In the genomic region with DNA sequence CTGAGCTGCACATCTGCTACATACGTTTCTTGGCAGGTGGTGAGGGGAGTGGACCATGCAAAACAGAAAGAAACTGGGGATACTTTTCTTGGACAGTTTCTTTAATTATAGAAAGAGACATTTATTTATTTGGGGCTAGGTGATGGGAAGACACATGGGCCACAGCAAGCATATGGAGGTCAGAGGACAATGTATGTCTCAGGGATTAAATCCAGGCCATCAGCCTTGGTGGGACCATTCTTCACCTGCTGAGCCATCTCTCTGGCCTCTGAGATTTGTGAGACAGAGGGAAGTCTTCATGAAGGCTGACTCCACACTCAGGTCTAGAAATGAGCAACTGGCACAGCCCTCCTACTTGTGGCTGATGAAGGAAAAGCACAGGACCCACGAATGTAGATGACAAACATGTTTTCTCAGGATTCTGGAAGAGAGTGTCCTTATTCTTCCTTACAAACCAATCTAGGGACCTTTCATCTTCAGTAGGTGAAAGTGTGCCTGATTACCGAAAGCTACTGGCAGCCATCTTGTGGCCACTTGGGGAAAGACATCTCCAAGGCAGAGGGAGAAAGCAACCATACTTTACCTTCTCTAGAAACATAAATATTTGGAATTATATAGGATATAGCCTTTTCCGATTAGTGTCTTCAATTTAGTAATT, we compare ENCODE assay signal across 9 mouse cellular contexts. TPM values are rescaled to one million over a fixed set of nuclear protein-coding genes. Genes with fewer than 3 reads are reported as not detected.
DNase-seq lines count a peak whose midpoint lies in the region; ATAC-seq and TF ChIP-seq lines count a peak whose summit lies in the region.
"Had no signal": no experiment of that assay in that cellular context is flagged by ENCODE, and none has a peak within 500 bp of the region (broad histone marks: within the 10 kb centered on the region; RNA-seq: fewer than 3 reads in every experiment).

No protein-coding gene starts in this region.

- H3K4me2 ChIP-seq in liver, embryonic 12.5 days: no peak overlapping the region
- H3K4me2 ChIP-seq: neural tube, embryonic 12.5 days had no signal

- no peak overlapping the region for H3K27ac ChIP-seq in liver, adult 2 months (replicated peaks; ENCODE audit: insufficient read depth, low read depth, low read length)
- no peak overlapping the region for H3K27ac ChIP-seq in liver, embryonic 12.5 days
- no peak overlapping the region for H3K27ac ChIP-seq in limb, embryonic 10.5 days
- H3K27ac ChIP-seq: neural tube, embryonic 12.5 days had no signal

- DNase-seq in liver, adult 2 months (ENCODE audit: extremely low read depth, low read depth, low spot score): peak; percentile 53
- peak; percentile 60 for DNase-seq in NIH3T3 (ENCODE audit: low read depth)
- DNase-seq in cerebellum, adult 9-10 months: peak; percentile 16
- peak; percentile 45 to 68 for DNase-seq in heart, postnatal 14 days
- DNase-seq in limb, embryonic 10.5 days (ENCODE audit: low spot score): peak; percentile 48
- peak; percentile 52 for DNase-seq in retina, postnatal 1 day

- WGBS in liver, adult 2 months: 21% methylated on average over 4 of the region's 4 CpGs
- 12% methylated on average over 4 of the region's 4 CpGs for WGBS in liver, embryonic 12.5 days (ENCODE audit: insufficient replicate concordance)
- 33% methylated on average over 4 of the region's 4 CpGs for WGBS in limb, embryonic 10.5 days

- no peaks in the 10 kb centered on the region for H3K4me1 ChIP-seq in liver, adult 2 months (ENCODE audit: control insufficient read depth, insufficient read depth, low read length)
- H3K4me1 ChIP-seq in liver, embryonic 12.5 days: no peaks in the 10 kb centered on the region
- H3K4me1 ChIP-seq in limb, embryonic 10.5 days: peaks cover 5% of the 10 kb centered on the region; the same call in 1 of the 2 replicates
- H3K4me1 ChIP-seq: neural tube, embryonic 12.5 days had no signal

- peak; percentile 68 for TF ChIP-seq CTCF in liver, adult 2 months (IDR thresholded peaks at IDR 0.05; ENCODE audit: low read depth, low read length)

- ATAC-seq in liver, embryonic 12.5 days: no peak
- ATAC-seq in erythroblast, adult 5-6 weeks (replicated peaks; ENCODE audit: low FRiP score, poor library complexity, severe bottlenecking): no peak

- no peak overlapping the region for H3K4me3 ChIP-seq in liver, adult 2 months (ENCODE audit: insufficient read depth, low read depth, low read length)
- no peak overlapping the region for H3K4me3 ChIP-seq in liver, embryonic 12.5 days
- no peak overlapping the region for H3K4me3 ChIP-seq in limb, embryonic 10.5 days
- H3K4me3 ChIP-seq: neural tube, embryonic 12.5 days had no signal

- no peaks in the 10 kb centered on the region for H3K9me3 ChIP-seq in liver, embryonic 12.5 days (replicated peaks)
- H3K9me3 ChIP-seq in limb, embryonic 10.5 days (replicated peaks): no peaks in the 10 kb centered on the region
- H3K9me3 ChIP-seq: neural tube, embryonic 12.5 days had no signal

- H3K36me3 ChIP-seq in liver, adult 2 months (ENCODE audit: control insufficient read depth, insufficient read depth, low read length): no peaks in the 10 kb centered on the region
- H3K36me3 ChIP-seq in liver, embryonic 12.5 days: no peaks in the 10 kb centered on the region
- no peaks in the 10 kb centered on the region for H3K36me3 ChIP-seq in limb, embryonic 10.5 days
- H3K36me3 ChIP-seq: neural tube, embryonic 12.5 days had no signal

- intact Hi-C loops in heart, postnatal 14 days (cut with DNase I): loop anchor here (2.0 to 5.0 kb wide), 3 partner anchors 93 to 293 kb away; no protein-coding TSS in a partner anchor

- no peaks in the 10 kb centered on the region for H3K79me2 ChIP-seq in liver, adult 2 months (ENCODE audit: control insufficient read depth, insufficient read depth, low read length)

- H3K9ac ChIP-seq in liver, adult 2 months (ENCODE audit: low read depth, low read length): no peak overlapping the region
- H3K9ac ChIP-seq in liver, embryonic 12.5 days: no peak overlapping the region
- H3K9ac ChIP-seq: neural tube, embryonic 12.5 days had no signal

- H3K27me3 ChIP-seq in liver, adult 2 months (ENCODE audit: control insufficient read depth, insufficient read depth, low read length): no peaks in the 10 kb centered on the region
- H3K27me3 ChIP-seq in liver, embryonic 12.5 days (replicated peaks): no peaks in the 10 kb centered on the region
- H3K27me3 ChIP-seq in limb, embryonic 10.5 days (ENCODE audit: low read depth, poor library complexity, severe bottlenecking): no peaks in the 10 kb centered on the region
- H3K27me3 ChIP-seq: neural tube, embryonic 12.5 days had no signal

- no peak for TF ChIP-seq POLR2A in liver, adult 2 months (IDR thresholded peaks at IDR 0.05; ENCODE audit: extremely low read depth, insufficient read depth, low read length)

RNA-seq across cellular contexts. Expression of a gene that starts 45.3 kb away (rescaled TPM):
- total RNA-seq in liver, adult 2 months (2014; rRNA removed): 306 and 460 TPM in 2 replicates
- polyA plus RNA-seq in liver, adult 2 months (2012; rRNA removed): 45.7 and 126 TPM in 2 replicates
- 0.43 and 0.59 TPM in 2 replicates for polyA plus RNA-seq in liver, embryonic 12.5 days (2016; fragmentation: Nextera tagmentation; extraction: Ambion mirVana)
- 10 to 100 TPM in 1 of 2 experiments, 1 to 10 TPM in 1; 9.0 to 10.9 TPM for total RNA-seq in heart, postnatal 14 days (2021)
- polyA plus RNA-seq in limb, embryonic 10.5 days (2016; fragmentation: Nextera tagmentation; extraction: Ambion mirVana): 0.19 TPM in 2 replicates
- not detected in 2 replicates for total RNA-seq in erythroblast, adult 5-6 weeks (2015; ENCODE audit: low replicate concordance)
- total RNA-seq in erythroblast, adult 5-6 weeks (2017; ENCODE audit: low replicate concordance): not detected in 2 replicates

Comparison
In these comparisons a context has a peak if more than half of its experiments do, and no peak if none do; other contexts are left out.
1. RNA of a gene that starts 45.3 kb away (total RNA-seq): 306 to 460 TPM in liver, adult 2 months; 9.0 to 10.9 TPM in heart, postnatal 14 days and not detected in erythroblast, adult 5-6 weeks; every median in the first group is over 10 times any median in the second.
2. Peak in every context shown above with its lines, with median percentiles within 50 percentile points of each other: DNase-seq.